Mouse (Mus musculus) cortical plate, adult 2 months (tissue): ENCODE measurements around the gene Hipk1.
A peak's percentile ranks its signal among the peaks of the same experiment; 100 is the strongest.

Source experiments
- CTCF ChIP-seq: fragments of 200-500 bp; IDR thresholded peaks from 2 replicates; pipeline ENCODE4 v1.5.1; 2011; ENCODE audit warnings: mild to moderate bottlenecking, control low read depth, low read length; ENCODE audit not compliant: insufficient read depth; ENCODE audit errors: extremely low read depth
- POLR2A ChIP-seq: fragments of 200-500 bp; IDR thresholded peaks from 2 replicates; pipeline ENCODE4 v1.6.1; 2011; ENCODE audit warnings: mild to moderate bottlenecking, low read length, control low read depth; ENCODE audit not compliant: insufficient read depth; ENCODE audit errors: extremely low read depth

GRCm38 (mm10) chr3:103791230-103792110, at the start of gene Hipk1:
- TF ChIP-seq POLR2A (peak; percentile 77), CTCF (no peak)
